Mouse (Mus musculus): ENCODE data around the gene Atp1a1. TPM values are rescaled to one million over a fixed set of nuclear protein-coding genes. Genes with fewer than 3 reads are reported as not detected.

Gene Atp1a1
- polyA plus RNA-seq, 1 experiment from 2014 or later, result 61.1 TPM

GRCm38 (mm10) chr3:101597317-101598096, 7.0 kb downstream of the Atp1a1 start:
- Histone ChIP-seq H3K27me3 (replicated peaks) (no peaks in the 10 kb centered on the region), H3K4me3 (no peak overlapping the region), H3K9ac (no peak overlapping the region), H3K4me1 (peaks cover 67% of the 10 kb centered on the region), H3K9me3 (no peaks in the 10 kb centered on the region), H3K4me2 (replicated peaks) (no peak overlapping the region), H3K27ac (no peak overlapping the region), H3K36me3 (peaks cover 26% of the 10 kb centered on the region)
- no peak for ATAC-seq (ENCODE audit: low FRiP score, low read depth)
- WGBS, result 35% methylated on average over 10 of the region's 10 CpGs

GRCm38 (mm10) chr3:101596686-101597085, 7.8 kb downstream of the Atp1a1 start:
- Histone ChIP-seq H3K4me3 (no peak overlapping the region), H3K4me1 (peaks cover 62% of the 10 kb centered on the region), H3K27me3 (replicated peaks) (no peaks in the 10 kb centered on the region), H3K4me2 (replicated peaks) (no peak overlapping the region), H3K9ac (no peak overlapping the region), H3K36me3 (peaks cover 34% of the 10 kb centered on the region), H3K9me3 (no peaks in the 10 kb centered on the region), H3K27ac (no peak overlapping the region)
- no peak for ATAC-seq (ENCODE audit: low FRiP score, low read depth)
- WGBS, result 67% methylated on average over 8 of the region's 8 CpGs

- ATAC-seq (ENCODE audit: low FRiP score, low read depth), result no peak
- H3K4me2 ChIP-seq (replicated peaks), result no peak overlapping the region
- peaks cover 41% of the 10 kb centered on the region for H3K36me3 ChIP-seq
- 0 out of 2 replicates have a peak overlapping the region, but pooled peaks have one; percentile 21 for H3K9ac ChIP-seq
- 82% methylated on average over 14 of the region's 14 CpGs for WGBS
- no peak overlapping the region for H3K4me3 ChIP-seq
- peaks cover 56% of the 10 kb centered on the region for H3K4me1 ChIP-seq
- no peak overlapping the region for H3K27ac ChIP-seq
- no peaks in the 10 kb centered on the region for H3K9me3 ChIP-seq
- no peaks in the 10 kb centered on the region for H3K27me3 ChIP-seq (replicated peaks)
Observed at GRCm38 (mm10) chr3:101595866-101596630, 8.4 kb downstream of the Atp1a1 start.

- no peak overlapping the region for H3K4me3 ChIP-seq
- H3K36me3 ChIP-seq, result peaks cover 51% of the 10 kb centered on the region
- WGBS, result 77% methylated on average over 5 of the region's 5 CpGs
- H3K27me3 ChIP-seq (replicated peaks), result no peaks in the 10 kb centered on the region
- no peak for ATAC-seq (ENCODE audit: low FRiP score, low read depth)
- H3K4me2 ChIP-seq (replicated peaks), result no peak overlapping the region
- H3K27ac ChIP-seq, result no peak overlapping the region
- H3K9me3 ChIP-seq, result no peaks in the 10 kb centered on the region
- peaks cover 45% of the 10 kb centered on the region for H3K4me1 ChIP-seq
- no peak overlapping the region for H3K9ac ChIP-seq
Observed at GRCm38 (mm10) chr3:101594982-101595381, 9.5 kb downstream of the Atp1a1 start.

GRCm38 (mm10) chr3:101593266-101593651, 11.2 kb downstream of the Atp1a1 start:
- Histone ChIP-seq H3K27ac (no peak overlapping the region), H3K4me3 (no peak overlapping the region), H3K9ac (no peak overlapping the region), H3K36me3 (peaks cover 68% of the 10 kb centered on the region), H3K27me3 (replicated peaks) (no peaks in the 10 kb centered on the region), H3K4me1 (peaks cover 29% of the 10 kb centered on the region), H3K4me2 (replicated peaks) (no peak overlapping the region), H3K9me3 (no peaks in the 10 kb centered on the region)
- ATAC-seq (ENCODE audit: low FRiP score, low read depth), result no peak
- 66% methylated on average over 7 of the region's 7 CpGs for WGBS

GRCm38 (mm10) chr3:101592281-101593265, 11.9 kb downstream of the Atp1a1 start:
- Histone ChIP-seq H3K4me1 (peaks cover 23% of the 10 kb centered on the region), H3K36me3 (peaks cover 75% of the 10 kb centered on the region), H3K9me3 (no peaks in the 10 kb centered on the region), H3K9ac (no peak overlapping the region), H3K27ac (no peak overlapping the region; the same call in 1 of the 2 replicates), H3K4me3 (no peak overlapping the region), H3K27me3 (replicated peaks) (no peaks in the 10 kb centered on the region), H3K4me2 (replicated peaks) (no peak overlapping the region)
- 0 out of 2 replicates have a peak, but pooled peaks have one; percentile 41 for ATAC-seq (ENCODE audit: low FRiP score, low read depth)
- 82% methylated on average over 21 of the region's 21 CpGs for WGBS

GRCm38 (mm10) chr3:101590380-101590779, 14.1 kb downstream of the Atp1a1 start:
- no peak for ATAC-seq (ENCODE audit: low FRiP score, low read depth)

GRCm38 (mm10) chr3:101588299-101588698, 16.2 kb downstream of the Atp1a1 start:
- peaks cover 100% of the 10 kb centered on the region for H3K36me3 ChIP-seq
- WGBS, result 94% methylated on average over 7 of the region's 7 CpGs

More at GRCm38 (mm10) chr3:101590380-101590779, 14.1 kb downstream of the Atp1a1 start:
- peaks cover 97% of the 10 kb centered on the region for H3K36me3 ChIP-seq
- no peak overlapping the region for H3K27ac ChIP-seq
- peaks cover 8% of the 10 kb centered on the region for H3K4me1 ChIP-seq
- WGBS, result 96% methylated on average over 16 of the region's 16 CpGs
- no peak overlapping the region for H3K9ac ChIP-seq
- H3K4me2 ChIP-seq (replicated peaks), result no peak overlapping the region
- H3K9me3 ChIP-seq, result no peaks in the 10 kb centered on the region
- no peak overlapping the region for H3K4me3 ChIP-seq
- no peaks in the 10 kb centered on the region for H3K27me3 ChIP-seq (replicated peaks)

GRCm38 (mm10) chr3:101586794-101587193, 17.7 kb downstream of the Atp1a1 start:
- Histone ChIP-seq H3K4me2 (replicated peaks) (no peak overlapping the region), H3K9ac (no peak overlapping the region), H3K27me3 (replicated peaks) (no peaks in the 10 kb centered on the region), H3K9me3 (no peaks in the 10 kb centered on the region), H3K27ac (no peak overlapping the region), H3K4me3 (no peak overlapping the region), H3K4me1 (no peaks in the 10 kb centered on the region), H3K36me3 (peaks cover 100% of the 10 kb centered on the region)
- no peak for ATAC-seq (ENCODE audit: low FRiP score, low read depth)
- 97% methylated on average over 12 of the region's 12 CpGs for WGBS

More at GRCm38 (mm10) chr3:101588299-101588698, 16.2 kb downstream of the Atp1a1 start:
- peaks cover 5% of the 10 kb centered on the region; the same call in 1 of the 2 replicates for H3K4me1 ChIP-seq
- no peak overlapping the region for H3K27ac ChIP-seq
- no peak overlapping the region for H3K4me3 ChIP-seq
- H3K9ac ChIP-seq, result no peak overlapping the region
- no peaks in the 10 kb centered on the region for H3K9me3 ChIP-seq
- no peak overlapping the region for H3K4me2 ChIP-seq (replicated peaks)
- ATAC-seq (ENCODE audit: low FRiP score, low read depth), result no peak
- H3K27me3 ChIP-seq (replicated peaks), result no peaks in the 10 kb centered on the region

GRCm38 (mm10) chr3:101578072-101578471, 26.4 kb downstream of the Atp1a1 start:
- Histone ChIP-seq H3K4me3 (no peak overlapping the region), H3K4me2 (replicated peaks) (no peak overlapping the region), H3K36me3 (peaks cover 88% of the 10 kb centered on the region), H3K9ac (no peak overlapping the region), H3K9me3 (no peaks in the 10 kb centered on the region), H3K27ac (no peak overlapping the region), H3K27me3 (replicated peaks) (no peaks in the 10 kb centered on the region), H3K4me1 (peaks cover 7% of the 10 kb centered on the region; the same call in 1 of the 2 replicates)
- 90% methylated on average over 3 of the region's 3 CpGs for WGBS
- no peak for ATAC-seq (ENCODE audit: low FRiP score, low read depth)

GRCm38 (mm10) chr3:101577361-101577760, 27.1 kb downstream of the Atp1a1 start:
- Histone ChIP-seq H3K9ac (no peak overlapping the region), H3K27me3 (replicated peaks) (no peaks in the 10 kb centered on the region), H3K9me3 (no peaks in the 10 kb centered on the region), H3K4me1 (peaks cover 11% of the 10 kb centered on the region), H3K36me3 (peaks cover 81% of the 10 kb centered on the region), H3K4me2 (replicated peaks) (no peak overlapping the region), H3K4me3 (no peak overlapping the region), H3K27ac (no peak overlapping the region)
- peak; percentile 55; the same call in 1 of the 2 replicates for ATAC-seq (ENCODE audit: low FRiP score, low read depth)
- WGBS, result 49% methylated on average over 5 of the region's 5 CpGs
